Mouse (Mus musculus): Measurements from ENCODE around the gene Plod1.

GRCm38 (mm10) chr4:147883041-147883440 lies 53.5 kb downstream of the Plod1 start:
- TF ChIP-seq CTCF (IDR thresholded peaks at IDR 0.05; ENCODE audit: low read depth, low read length): no peak
- TF ChIP-seq POLR2A (IDR thresholded peaks at IDR 0.05; ENCODE audit: borderline replicate concordance, low read depth, low read length): no peak

Data from bone marrow macrophage, adult 2 months (primary cell).